Mouse (Mus musculus) testis, adult 2 months (tissue): ENCODE measurements around the gene Mib2. TPM values are rescaled to one million over a fixed set of nuclear protein-coding genes. Genes with fewer than 3 reads are reported as not detected.

ENCODE experiments used
- H3K27ac ChIP-seq: fragments of 200-500 bp; 2 replicates; pipeline ENCODE4 v1.5.1; 2012; ENCODE audit warnings: low read depth, low read length; ENCODE audit not compliant: control insufficient read depth, insufficient read depth
- H3K27me3 ChIP-seq: fragments of 200-500 bp; 2 replicates; pipeline ENCODE4 v1.6.1; 2012; ENCODE audit warnings: mild to moderate bottlenecking, low read length, moderate library complexity; ENCODE audit not compliant: control insufficient read depth, insufficient read depth
- H3K36me3 ChIP-seq: fragments of 200-500 bp; 2 replicates; pipeline ENCODE4 v1.6.1; 2012; ENCODE audit warnings: mild to moderate bottlenecking, low read length; ENCODE audit not compliant: control insufficient read depth, insufficient read depth
- H3K4me1 ChIP-seq: fragments of 200-500 bp; 2 replicates; pipeline ENCODE4 v1.6.1; 2012; ENCODE audit warnings: low read length; ENCODE audit not compliant: control insufficient read depth, insufficient read depth
- H3K4me3 ChIP-seq: fragments of 200-500 bp; 2 replicates; pipeline ENCODE4 v1.5.1; 2012; ENCODE audit warnings: low read depth, mild to moderate bottlenecking, low read length, moderate library complexity, mixed read lengths; ENCODE audit not compliant: control insufficient read depth
- CTCF ChIP-seq: fragments of 200-500 bp; IDR thresholded peaks from 2 replicates; pipeline ENCODE4 v1.5.1; 2012; ENCODE audit warnings: low read depth, mild to moderate bottlenecking, inconsistent platforms, low read length, moderate library complexity; ENCODE audit not compliant: control insufficient read depth, insufficient read depth, insufficient replicate concordance
- POLR2A ChIP-seq: fragments of 200-500 bp; IDR thresholded peaks from 2 replicates; pipeline ENCODE4 v1.6.1; 2012; ENCODE audit warnings: low read depth, mild to moderate bottlenecking, inconsistent platforms, low read length, moderate library complexity; ENCODE audit not compliant: control insufficient read depth
- polyA plus RNA-seq: library from polyadenylated mRNA; depleted of rRNA; stranded (reverse); fragments of >200 nt; gene quantifications from 2 replicates; pipeline ENCODE4 v1.2.3, GENCODE M21; 2012; rRNA removed

The Mib2 gene
- 39.3 and 40.6 TPM in 2 replicates for polyA plus RNA-seq

DNA sequence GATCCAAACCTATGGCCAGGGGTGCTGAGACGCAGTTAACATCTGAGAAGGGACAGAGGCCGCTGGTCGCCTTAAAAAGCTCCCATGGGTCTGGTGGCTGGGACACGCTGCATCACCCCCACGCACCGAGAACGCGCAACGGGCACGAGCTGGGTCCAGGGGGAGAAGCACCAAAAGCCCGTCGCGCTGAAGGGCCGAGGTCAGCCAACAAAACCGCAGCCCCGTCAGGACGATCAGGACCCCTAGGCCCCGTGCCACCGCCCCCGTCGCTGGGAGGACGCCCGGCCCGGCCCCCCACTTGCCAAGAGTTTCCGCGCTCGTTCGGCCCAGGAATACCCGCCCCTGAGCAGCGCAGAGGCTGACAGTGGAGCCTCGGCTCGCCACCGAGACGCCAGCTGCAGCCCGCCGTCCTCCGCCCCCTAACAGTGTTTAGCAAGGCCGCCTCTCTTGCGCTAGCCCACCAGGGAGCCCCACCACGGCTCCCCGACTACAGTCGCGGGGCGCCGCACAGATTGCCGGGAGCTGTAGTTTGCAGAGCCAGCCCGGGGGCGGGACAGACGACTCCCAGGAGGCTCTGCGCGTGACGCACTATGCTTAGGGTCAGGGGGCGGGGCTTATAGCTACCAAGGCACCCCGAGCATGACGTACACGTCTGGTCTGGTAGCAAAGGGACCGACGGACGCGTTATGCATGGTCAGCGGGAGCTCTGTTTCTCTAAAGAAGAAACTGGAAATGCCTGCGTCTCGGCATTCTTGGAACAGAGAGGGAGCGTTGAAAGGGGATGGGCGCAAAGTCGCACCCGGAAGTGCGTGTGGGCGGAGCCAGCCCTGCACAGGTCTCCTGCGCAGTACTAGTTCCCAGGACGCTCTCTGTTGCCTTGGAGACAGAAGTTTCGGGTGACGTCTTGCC, at the start of gene Mib2:
Gene Mib2 (minus strand): TSS at position 510 of the 909 bp plus-strand sequence.
- H3K36me3 ChIP-seq: no peaks in the 10 kb centered on the region
- no peak for TF ChIP-seq CTCF
- peak; percentile 55 for TF ChIP-seq POLR2A
- peak within 1 kb of the TSS; percentile 92 for H3K4me3 ChIP-seq
- no peaks in the 10 kb centered on the region for H3K27me3 ChIP-seq
- peaks cover 6% of the 10 kb centered on the region for H3K4me1 ChIP-seq
- H3K27ac ChIP-seq: peak within 1 kb of the TSS; percentile 82

GRCm38 (mm10) chr4:155710521-155711252, 41.7 kb upstream of the Mib2 start:
- H3K27ac ChIP-seq: peak overlapping the region; percentile 62
- peaks cover 2% of the 10 kb centered on the region; the same call in 1 of the 2 replicates for H3K4me1 ChIP-seq
- H3K36me3 ChIP-seq: no peaks in the 10 kb centered on the region
- H3K4me3 ChIP-seq: no peak overlapping the region
- no peaks in the 10 kb centered on the region for H3K27me3 ChIP-seq
- TF ChIP-seq POLR2A (no peak), CTCF (no peak)

DNA sequence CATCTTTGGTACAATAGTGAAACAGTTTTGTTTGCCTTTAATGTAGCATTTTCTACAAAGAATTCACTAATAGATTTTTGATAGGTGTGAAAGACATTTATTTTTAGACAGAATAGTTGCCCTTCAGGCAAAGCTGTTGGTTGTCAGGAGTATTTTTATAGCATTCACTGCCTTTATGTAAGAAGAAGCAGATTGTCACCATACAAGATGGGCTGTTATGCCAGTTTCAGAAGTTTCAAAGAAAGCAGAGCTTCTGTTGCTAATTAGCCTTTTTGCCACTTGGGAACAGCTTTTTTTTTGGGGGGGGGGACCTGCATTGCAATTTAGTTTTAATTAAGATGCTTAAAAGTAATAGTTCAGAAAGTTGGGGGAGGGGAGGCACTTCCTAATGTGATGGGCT, 40.0 kb upstream of the Mib2 start:
- Histone ChIP-seq H3K27me3 (no peaks in the 10 kb centered on the region), H3K27ac (no peak overlapping the region), H3K4me3 (no peak overlapping the region), H3K4me1 (peaks cover 4% of the 10 kb centered on the region), H3K36me3 (no peaks in the 10 kb centered on the region)
- TF ChIP-seq POLR2A (no peak), CTCF (no peak)

- H3K27me3 ChIP-seq: no peaks in the 10 kb centered on the region
- peaks cover 4% of the 10 kb centered on the region for H3K4me1 ChIP-seq
- no peak overlapping the region for H3K4me3 ChIP-seq
- no peak overlapping the region for H3K27ac ChIP-seq
- no peaks in the 10 kb centered on the region for H3K36me3 ChIP-seq
- no peak for TF ChIP-seq POLR2A
- TF ChIP-seq CTCF: no peak
Observed at GRCm38 (mm10) chr4:155708582-155708981, 39.6 kb upstream of the Mib2 start.

DNA sequence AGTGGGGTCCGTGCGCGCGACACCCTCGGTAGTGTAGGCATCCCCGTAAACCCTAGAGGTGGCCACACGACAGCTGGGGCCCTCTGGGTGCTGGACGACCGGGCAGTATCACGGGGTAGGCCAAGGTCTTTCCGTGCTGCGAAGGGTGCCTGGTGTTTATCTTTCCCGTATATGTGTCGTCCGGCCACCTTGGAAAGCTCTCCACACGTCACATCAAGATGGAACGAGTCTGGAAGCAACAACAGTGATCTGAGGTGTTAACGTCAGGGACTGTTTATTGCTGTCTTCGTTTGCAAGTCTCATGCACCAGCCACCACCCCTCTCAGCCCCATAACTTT, 36.6 kb upstream of the Mib2 start:
- no peaks in the 10 kb centered on the region for H3K36me3 ChIP-seq
- TF ChIP-seq POLR2A: no peak
- no peak for TF ChIP-seq CTCF
- peak overlapping the region; percentile 87 for H3K27ac ChIP-seq
- H3K4me3 ChIP-seq: peak overlapping the region; percentile 88
- H3K4me1 ChIP-seq: peaks cover 4% of the 10 kb centered on the region
- H3K27me3 ChIP-seq: no peaks in the 10 kb centered on the region

- Histone ChIP-seq H3K27ac (peak within 1 kb of the TSS; percentile 95), H3K27me3 (no peaks in the 10 kb centered on the region), H3K4me3 (peak within 1 kb of the TSS; percentile 88), H3K4me1 (peaks cover 4% of the 10 kb centered on the region), H3K36me3 (no peaks in the 10 kb centered on the region)
- TF ChIP-seq POLR2A (peak; percentile 89), CTCF (no peak; the same call in 1 of the 2 replicates)
Observed at GRCm38 (mm10) chr4:155704721-155705591, 36.0 kb upstream of the Mib2 start, which contains the start of gene Ssu72. Gene Ssu72, plus strand, starts transcription at chr4:155704800.
